Mouse (Mus musculus) gastrocnemius, postnatal 10 days (tissue): Measurements from ENCODE around the gene Znrf1. TPM values are rescaled to one million over a fixed set of nuclear protein-coding genes. Genes with fewer than 3 reads are reported as not detected.
A peak's percentile ranks its signal among the peaks of the same experiment; 100 is the strongest.
"Not testable (repeated sequence)": the region's sequence is repeated elsewhere in the genome, so short reads cannot be mapped to it uniquely, and the experiment has no call there.

Experiments
- DNase-seq: peaks from one replicate; pipeline ENCODE4 v3.0.0; 2021; ENCODE audit warnings: mixed read lengths
- total RNA-seq, 2 experiments: library from RNA; stranded (reverse); gene quantifications; 2 replicates each; pipeline ENCODE4 v1.2.3; 2021

Gene Znrf1
- total RNA-seq, 2 experiments from 2014 or later = 58.7 to 68.7 TPM

DNA sequence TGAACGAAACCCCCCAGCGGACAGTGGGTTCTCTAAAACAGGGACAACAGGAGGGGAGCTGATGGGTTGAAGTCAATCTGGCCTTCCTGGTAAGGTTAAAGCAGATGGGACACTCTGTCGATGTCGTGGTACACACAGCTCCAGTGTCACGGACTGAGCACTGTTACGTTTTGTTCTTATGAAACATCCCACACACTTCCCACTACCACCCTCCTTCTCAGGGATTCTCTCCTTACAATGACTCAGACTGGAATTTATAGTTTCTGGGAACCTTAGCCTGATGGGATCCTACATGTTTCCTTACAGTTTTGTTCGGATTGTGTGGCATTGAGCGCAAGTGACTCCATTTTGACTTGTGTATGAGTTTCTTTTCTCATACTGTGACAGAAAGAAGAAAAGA lies 95.7 kb downstream of the Znrf1 start:
- no peak for DNase-seq

GRCm38 (mm10) chr8:111632976-111633375 lies 97.1 kb downstream of the Znrf1 start:
- no peak for DNase-seq

DNA sequence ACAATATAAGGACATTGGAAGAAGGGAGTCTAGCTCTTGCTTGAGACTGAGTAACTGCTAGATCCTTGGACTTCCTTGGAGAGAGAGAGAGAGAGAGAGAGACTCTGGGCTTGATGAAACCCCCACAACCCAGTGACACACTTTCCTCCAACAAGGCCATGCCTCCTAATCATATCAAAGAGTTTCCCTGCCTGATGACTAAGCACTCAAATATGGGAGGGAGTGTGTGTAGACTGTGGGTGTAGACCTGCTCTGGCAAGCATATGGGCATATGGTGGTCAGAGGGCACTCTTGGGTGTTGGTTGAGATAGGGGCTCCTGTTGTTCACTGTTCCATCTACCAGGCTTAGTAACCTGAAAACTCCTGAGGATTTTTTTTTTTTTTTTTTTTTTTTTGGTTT lies 102.2 kb downstream of the Znrf1 start:
- no peak for DNase-seq

- DNase-seq = no peak
Measured at GRCm38 (mm10) chr8:111641064-111641463, 105.2 kb downstream of the Znrf1 start.

GRCm38 (mm10) chr8:111642496-111642895 lies 106.6 kb downstream of the Znrf1 start:
- DNase-seq = no peak

DNA sequence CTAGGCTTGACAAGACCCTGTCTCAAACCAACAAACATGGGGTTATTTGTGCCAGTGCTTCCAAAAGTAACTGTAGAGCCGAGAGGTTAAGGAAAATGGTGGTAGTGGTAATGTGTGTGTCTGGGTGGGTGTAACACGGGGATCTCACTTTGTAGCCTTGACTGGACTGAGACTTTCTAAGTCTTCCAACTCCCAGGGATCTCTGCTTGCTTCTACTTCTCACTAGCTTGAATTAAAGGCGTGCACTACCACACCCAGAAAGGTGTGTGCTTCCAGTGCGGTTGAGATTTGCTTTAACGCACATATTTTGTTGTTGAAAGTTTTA lies 107.0 kb downstream of the Znrf1 start:
- no peak for DNase-seq

- DNase-seq = peak; percentile 91
Measured at GRCm38 (mm10) chr8:111643264-111644141, 107.6 kb downstream of the Znrf1 start, which contains the start of gene Zfp1. Gene Zfp1, plus strand, starts transcription at chr8:111643401.

GRCm38 (mm10) chr8:111644286-111645051 lies 108.6 kb downstream of the Znrf1 start:
- DNase-seq = not testable (repeated sequence)

GRCm38 (mm10) chr8:111645715-111646114 lies 109.8 kb downstream of the Znrf1 start:
- no peak for DNase-seq

GRCm38 (mm10) chr8:111648834-111649233 lies 112.9 kb downstream of the Znrf1 start:
- no peak for DNase-seq

DNA sequence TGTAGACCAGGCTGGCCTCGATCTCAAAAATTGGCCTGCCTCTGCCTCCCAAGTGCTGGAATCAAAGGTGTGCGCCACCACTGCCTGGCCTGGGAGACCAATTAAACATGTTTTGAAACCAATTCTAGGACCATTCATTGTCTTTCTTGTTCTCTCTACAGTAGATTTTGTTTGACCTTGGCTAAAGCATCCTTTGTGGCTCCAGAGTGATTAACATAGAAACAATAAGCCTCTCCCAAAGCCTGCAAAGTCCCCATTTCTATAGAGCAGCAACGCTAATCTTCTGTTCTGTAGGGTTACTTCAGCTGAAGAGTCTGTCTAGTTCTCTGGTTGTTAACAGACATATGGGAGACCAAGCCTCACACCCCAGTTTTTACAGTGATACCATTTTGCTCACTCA lies 114.8 kb downstream of the Znrf1 start:
- no peak for DNase-seq

DNA sequence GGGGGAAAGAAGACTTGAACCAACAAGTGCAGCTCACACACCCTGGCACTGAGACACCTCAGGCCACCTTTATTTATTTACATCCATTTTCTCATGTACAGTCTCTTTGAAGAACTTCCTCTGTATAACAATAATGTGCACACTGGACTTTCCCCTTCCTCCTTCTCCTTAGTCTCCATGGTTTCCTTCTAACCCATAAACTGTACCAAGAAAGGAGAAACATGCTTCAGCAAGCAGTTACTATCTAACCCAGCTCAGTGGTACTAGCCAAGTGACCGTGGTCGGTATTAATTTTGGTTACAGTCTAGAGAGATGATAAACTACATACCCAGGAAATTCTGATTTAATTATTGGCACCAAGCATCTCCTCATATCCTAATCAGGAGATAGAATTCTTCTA lies 117.6 kb downstream of the Znrf1 start:
- DNase-seq = no peak

DNA sequence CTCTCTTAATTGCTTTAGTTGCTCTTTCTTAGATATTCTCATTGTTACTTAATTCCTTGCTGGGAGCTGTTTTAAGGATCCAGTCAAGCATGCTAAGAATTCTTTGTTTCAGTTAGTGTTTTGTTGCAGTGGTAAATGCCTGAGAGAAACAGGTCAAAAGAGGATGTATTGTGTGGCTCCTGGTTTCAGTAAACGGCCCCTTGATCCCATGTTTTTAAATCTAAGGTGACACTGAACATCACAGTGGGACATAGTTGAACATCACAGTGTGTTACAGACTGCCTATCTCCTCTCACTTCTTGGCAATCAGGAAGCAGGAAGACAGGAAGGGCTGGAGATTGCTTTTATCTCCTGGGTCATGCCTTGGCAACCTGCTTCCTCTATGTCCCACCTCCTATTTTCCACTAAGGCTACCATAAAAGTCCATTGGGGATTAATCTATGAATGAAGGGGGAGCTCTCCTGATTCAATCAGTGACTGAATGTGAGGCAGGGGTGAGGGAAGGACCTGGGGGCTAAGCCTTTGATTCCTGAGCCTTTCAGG lies 121.5 kb downstream of the Znrf1 start:
- DNase-seq = no peak

GRCm38 (mm10) chr8:111658819-111659423 lies 123.0 kb downstream of the Znrf1 start:
- DNase-seq = no peak

DNA sequence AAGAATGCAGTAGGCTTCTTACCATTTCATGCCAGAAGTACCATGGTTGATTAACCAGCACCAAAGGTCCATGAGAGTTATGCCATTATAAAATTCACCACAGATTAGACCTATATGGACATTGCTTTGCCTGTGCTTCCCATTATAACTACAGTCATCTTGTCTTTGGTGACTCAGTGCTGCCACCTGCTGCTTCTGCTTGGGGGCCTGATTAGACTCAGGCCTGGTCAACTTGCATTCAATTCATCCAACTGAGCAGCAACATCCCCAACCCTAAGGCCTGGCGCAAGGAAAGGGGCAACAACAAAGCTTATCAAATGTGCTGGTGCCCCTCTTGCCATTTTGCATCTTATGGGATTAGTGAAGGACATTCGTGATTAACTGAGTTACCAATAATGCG lies 126.6 kb downstream of the Znrf1 start:
- DNase-seq = peak; percentile 83

GRCm38 (mm10) chr8:111666751-111667150 lies 130.9 kb downstream of the Znrf1 start:
- no peak for DNase-seq

Other genes with a start within 250 kb of the Znrf1 start
- gene Rfwd3, start 235.9 kb upstream of the Znrf1 start, total RNA-seq = 10 to 100 TPM in 1 of 2 experiments, 1 to 10 TPM in 1; 9.0 to 11.7 TPM
- 1 to 10 TPM; 1.1 to 2.6 TPM for gene Mlkl, start 197.9 kb upstream of the Znrf1 start, total RNA-seq
- 1 to 10 TPM; 4.6 to 6.1 TPM for gene Fa2h, start 142.3 kb upstream of the Znrf1 start, total RNA-seq
- gene Wdr59, start 14.0 kb upstream of the Znrf1 start, total RNA-seq = 10 to 100 TPM in 1 of 2 experiments, 1 to 10 TPM in 1; 9.7 to 11.5 TPM
- 1 to 10 TPM; 7.9 to 8.2 TPM for gene Ldhd, start 94.3 kb downstream of the Znrf1 start, total RNA-seq
- 10 to 100 TPM in 1 of 2 experiments, 1 to 10 TPM in 1; 7.7 to 11.6 TPM for gene Zfp1, start 107.3 kb downstream of the Znrf1 start, total RNA-seq
- gene Ctrb1, start 154.9 kb downstream of the Znrf1 start, total RNA-seq = not detected
- gene Bcar1, start 207.7 kb downstream of the Znrf1 start, total RNA-seq = 10 to 100 TPM; 22.3 to 27.1 TPM